Mouse (Mus musculus): ENCODE data around the gene Nfib. TPM values are rescaled to one million over a fixed set of nuclear protein-coding genes. Genes with fewer than 3 reads are reported as not detected.
A peak's percentile ranks its signal among the peaks of the same experiment; 100 is the strongest.

Nfib gene
- polyA plus RNA-seq, 1 experiment = 69.3 TPM

GRCm38 (mm10) chr4:82605034-82605784 lies 100.3 kb downstream of the Nfib start:
- DNase-seq (ENCODE audit: low read depth) = peak; percentile 78
- TF ChIP-seq POLR2A (IDR thresholded peaks at IDR 0.05; ENCODE audit: borderline replicate concordance, extremely low read depth, insufficient read depth, insufficient read length, poor library complexity, severe bottlenecking) = no peak
- no peak for TF ChIP-seq CTCF (IDR thresholded peaks at IDR 0.05; ENCODE audit: borderline replicate concordance, extremely low read depth, insufficient read depth, insufficient read length)

DNA sequence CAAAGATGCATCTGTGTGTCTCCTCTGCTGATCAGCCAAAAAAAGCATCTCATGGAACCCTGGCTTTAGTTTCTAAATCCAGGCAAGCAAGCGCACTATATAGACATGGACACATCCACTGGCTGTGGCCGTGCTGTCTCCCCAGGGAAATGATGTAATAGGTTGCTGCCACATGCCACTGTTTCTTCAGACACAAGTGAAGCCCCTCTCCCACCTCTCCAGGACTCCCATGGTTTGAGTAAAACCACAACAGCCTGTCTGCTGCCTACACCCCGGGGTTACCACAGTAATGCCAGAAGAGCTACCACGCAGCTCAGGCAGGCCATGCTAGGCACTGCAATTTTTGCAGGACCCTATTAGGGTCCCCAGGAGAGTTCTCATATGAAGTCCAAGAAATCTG lies 101.0 kb downstream of the Nfib start:
- TF ChIP-seq CTCF (IDR thresholded peaks at IDR 0.05; ENCODE audit: borderline replicate concordance, extremely low read depth, insufficient read depth, insufficient read length) (no peak), POLR2A (IDR thresholded peaks at IDR 0.05; ENCODE audit: borderline replicate concordance, extremely low read depth, insufficient read depth, insufficient read length, poor library complexity, severe bottlenecking) (no peak)
- no peak for DNase-seq (ENCODE audit: low read depth)

DNA sequence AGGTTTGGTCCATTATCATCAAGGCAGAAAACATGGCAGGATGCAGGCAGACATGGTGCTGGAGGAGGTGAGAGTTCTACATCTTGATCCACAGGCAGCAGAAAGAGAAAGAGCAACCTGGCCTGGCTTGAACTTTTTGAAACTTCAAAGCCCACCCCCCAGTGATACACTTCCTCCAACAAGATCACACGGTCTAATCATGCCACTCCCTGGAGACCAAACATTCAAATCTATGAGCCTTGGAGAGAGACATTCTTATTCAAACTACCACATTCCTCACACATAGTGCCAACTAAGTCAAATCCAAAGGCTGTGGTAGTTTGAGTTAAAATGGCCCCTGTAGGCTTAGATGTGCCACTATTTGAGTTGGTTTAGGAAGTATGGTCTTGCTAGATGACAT lies 104.9 kb downstream of the Nfib start:
- no peak for TF ChIP-seq POLR2A (IDR thresholded peaks at IDR 0.05; ENCODE audit: borderline replicate concordance, extremely low read depth, insufficient read depth, insufficient read length, poor library complexity, severe bottlenecking)
- TF ChIP-seq CTCF (IDR thresholded peaks at IDR 0.05; ENCODE audit: borderline replicate concordance, extremely low read depth, insufficient read depth, insufficient read length) = no peak

GRCm38 (mm10) chr4:82598436-82598835 lies 107.1 kb downstream of the Nfib start:
- TF ChIP-seq CTCF (IDR thresholded peaks at IDR 0.05; ENCODE audit: borderline replicate concordance, extremely low read depth, insufficient read depth, insufficient read length) (no peak), POLR2A (IDR thresholded peaks at IDR 0.05; ENCODE audit: borderline replicate concordance, extremely low read depth, insufficient read depth, insufficient read length, poor library complexity, severe bottlenecking) (no peak)
- no peak for DNase-seq (ENCODE audit: low read depth)

More for the DNA sequence above, 104.9 kb downstream of the Nfib start:
- DNase-seq (ENCODE audit: low read depth) = no peak

DNA sequence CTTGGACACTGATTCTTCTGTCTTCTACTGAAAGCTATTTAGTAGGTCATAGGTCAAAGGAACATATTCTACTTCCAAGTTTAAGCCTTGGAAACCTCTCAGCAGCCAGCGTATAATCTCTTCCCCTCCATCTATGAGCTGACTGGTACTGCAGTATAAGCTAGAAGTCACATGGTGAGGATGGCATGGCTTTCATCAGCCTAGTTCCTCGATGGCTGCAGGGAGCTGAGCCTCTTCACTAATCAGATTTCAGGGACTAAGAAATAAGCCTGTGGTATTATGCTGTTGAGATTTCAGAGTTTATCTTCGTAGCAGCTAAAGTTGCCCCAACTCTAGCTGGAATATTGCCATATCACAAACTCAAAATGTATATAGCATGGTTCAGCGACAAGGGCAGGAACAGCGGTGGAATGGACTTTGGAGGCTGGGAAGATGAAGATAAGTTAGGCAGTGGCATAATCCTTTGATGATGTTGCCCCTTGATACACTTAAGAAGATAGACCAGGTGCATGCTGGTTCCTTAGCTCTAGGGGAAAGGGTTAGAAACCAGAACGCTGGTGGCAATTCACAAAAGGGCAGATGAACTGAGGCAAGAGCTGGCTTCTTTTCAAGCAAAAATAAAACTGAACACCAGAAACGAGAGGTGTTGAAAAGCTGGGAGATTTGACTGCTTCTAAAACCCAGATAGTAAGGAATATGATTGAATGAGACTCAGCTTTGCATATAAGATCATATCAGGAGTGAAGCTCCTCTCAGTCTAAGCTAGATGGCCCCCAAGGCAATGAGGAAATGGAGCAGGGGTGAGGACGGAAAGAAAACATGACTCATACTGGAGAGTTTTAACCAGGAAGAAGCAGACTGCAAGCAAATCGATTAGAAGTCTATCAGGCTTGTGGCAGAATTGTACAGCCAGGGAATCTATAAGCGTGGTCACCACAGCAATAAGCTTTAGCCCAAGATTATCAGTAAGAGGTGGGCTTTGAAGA lies 111.6 kb downstream of the Nfib start:
- TF ChIP-seq CTCF (IDR thresholded peaks at IDR 0.05; ENCODE audit: borderline replicate concordance, extremely low read depth, insufficient read depth, insufficient read length) = no peak
- no peak for TF ChIP-seq POLR2A (IDR thresholded peaks at IDR 0.05; ENCODE audit: borderline replicate concordance, extremely low read depth, insufficient read depth, insufficient read length, poor library complexity, severe bottlenecking)
- DNase-seq (ENCODE audit: low read depth) = no peak

DNA sequence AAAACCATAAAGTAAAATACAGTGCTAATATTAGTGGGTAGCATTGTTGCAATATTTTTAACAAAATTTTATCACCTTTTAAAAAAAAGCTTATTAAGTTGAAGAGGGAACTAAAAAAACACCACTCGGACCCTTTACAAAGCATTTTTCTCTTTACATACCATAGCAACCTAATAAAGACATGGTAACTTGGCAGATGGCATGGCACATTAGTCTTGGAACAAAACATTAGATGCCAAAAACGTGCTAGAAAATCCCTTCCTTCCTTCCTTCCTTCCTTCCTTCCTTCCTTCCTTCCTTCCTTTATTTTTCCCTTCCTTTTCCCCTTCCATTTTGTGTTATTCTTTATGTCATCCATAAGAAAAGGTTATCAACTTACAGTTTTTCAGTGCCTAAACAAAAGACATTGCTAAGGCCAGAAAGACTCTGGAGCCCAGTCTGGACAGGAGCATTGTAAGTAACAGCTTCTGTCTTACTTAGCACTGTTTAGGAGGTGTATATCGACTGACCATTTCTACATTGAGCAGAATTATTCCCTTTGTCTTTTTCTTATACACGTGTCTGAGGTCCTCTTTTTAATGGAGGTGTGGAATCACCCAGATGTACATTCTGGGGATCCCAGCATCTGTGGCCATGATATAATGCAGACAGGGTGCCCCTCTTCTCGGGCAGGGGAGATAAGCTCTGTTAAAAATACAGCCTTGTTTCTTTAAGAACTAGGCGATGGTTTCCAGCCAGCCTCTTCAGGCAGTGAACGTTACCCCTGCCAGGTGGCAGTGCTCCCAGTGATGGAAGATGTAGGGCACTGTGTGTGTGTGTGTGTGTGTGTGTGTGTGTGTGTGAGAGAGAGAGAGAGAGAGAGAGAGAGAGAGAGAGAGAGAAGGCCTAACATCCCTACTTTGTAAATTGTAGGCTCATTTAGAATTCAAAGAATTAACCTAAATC lies 113.2 kb downstream of the Nfib start:
- TF ChIP-seq CTCF (IDR thresholded peaks at IDR 0.05; ENCODE audit: borderline replicate concordance, extremely low read depth, insufficient read depth, insufficient read length) = no peak
- no peak for TF ChIP-seq POLR2A (IDR thresholded peaks at IDR 0.05; ENCODE audit: borderline replicate concordance, extremely low read depth, insufficient read depth, insufficient read length, poor library complexity, severe bottlenecking)
- peak; percentile 95 for DNase-seq (ENCODE audit: low read depth)

DNA sequence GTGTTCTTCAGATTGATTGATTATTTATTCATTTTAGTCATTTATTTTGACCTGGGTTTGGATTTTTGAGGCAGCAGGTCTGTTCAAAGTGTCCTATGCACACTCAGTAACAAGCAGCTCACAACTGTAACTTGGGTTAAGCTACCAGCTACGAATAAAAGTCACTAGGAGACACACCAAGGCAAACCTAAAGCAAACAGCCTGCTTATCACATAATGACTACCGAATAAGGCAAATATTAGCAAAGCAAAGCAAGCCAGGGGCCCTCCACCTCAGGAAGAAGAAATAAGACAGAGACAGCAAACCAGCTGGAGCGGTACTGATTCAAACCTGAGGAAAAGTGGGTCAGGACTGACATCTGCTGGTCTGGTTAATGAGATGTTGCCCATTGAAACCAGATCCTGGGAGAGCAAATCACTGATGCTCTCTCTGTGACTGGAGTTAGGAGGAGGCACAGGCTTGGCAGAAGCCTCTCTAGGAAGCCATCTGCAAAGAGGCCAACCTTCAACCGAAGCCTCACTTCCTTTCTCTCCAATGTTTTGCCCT lies 116.1 kb downstream of the Nfib start:
- peak; percentile 91 for DNase-seq (ENCODE audit: low read depth)
- TF ChIP-seq POLR2A (IDR thresholded peaks at IDR 0.05; ENCODE audit: borderline replicate concordance, extremely low read depth, insufficient read depth, insufficient read length, poor library complexity, severe bottlenecking) = no peak
- TF ChIP-seq CTCF (IDR thresholded peaks at IDR 0.05; ENCODE audit: borderline replicate concordance, extremely low read depth, insufficient read depth, insufficient read length) = peak; percentile 63; the same call in 1 of the 2 replicates

DNA sequence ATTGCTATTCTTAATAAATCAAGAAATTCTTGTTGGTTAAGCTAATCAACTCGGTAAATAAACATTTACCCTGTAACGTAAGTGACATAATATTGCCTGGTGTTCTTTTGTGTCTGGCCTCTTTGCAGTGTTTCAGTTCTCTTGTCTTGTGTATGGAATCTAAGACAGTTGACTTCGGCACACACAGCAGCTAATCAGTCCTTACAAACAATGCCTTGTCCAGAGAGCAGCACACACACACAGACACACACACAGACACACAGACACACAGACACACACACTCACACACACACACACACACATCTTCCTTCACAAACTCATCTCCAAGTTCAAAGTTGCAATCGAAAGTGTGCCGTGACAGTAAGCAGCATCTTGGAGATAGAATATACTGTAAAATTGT lies 116.8 kb downstream of the Nfib start:
- TF ChIP-seq CTCF (IDR thresholded peaks at IDR 0.05; ENCODE audit: borderline replicate concordance, extremely low read depth, insufficient read depth, insufficient read length) (no peak), POLR2A (IDR thresholded peaks at IDR 0.05; ENCODE audit: borderline replicate concordance, extremely low read depth, insufficient read depth, insufficient read length, poor library complexity, severe bottlenecking) (no peak)
- peak; percentile 48 for DNase-seq (ENCODE audit: low read depth)

DNA sequence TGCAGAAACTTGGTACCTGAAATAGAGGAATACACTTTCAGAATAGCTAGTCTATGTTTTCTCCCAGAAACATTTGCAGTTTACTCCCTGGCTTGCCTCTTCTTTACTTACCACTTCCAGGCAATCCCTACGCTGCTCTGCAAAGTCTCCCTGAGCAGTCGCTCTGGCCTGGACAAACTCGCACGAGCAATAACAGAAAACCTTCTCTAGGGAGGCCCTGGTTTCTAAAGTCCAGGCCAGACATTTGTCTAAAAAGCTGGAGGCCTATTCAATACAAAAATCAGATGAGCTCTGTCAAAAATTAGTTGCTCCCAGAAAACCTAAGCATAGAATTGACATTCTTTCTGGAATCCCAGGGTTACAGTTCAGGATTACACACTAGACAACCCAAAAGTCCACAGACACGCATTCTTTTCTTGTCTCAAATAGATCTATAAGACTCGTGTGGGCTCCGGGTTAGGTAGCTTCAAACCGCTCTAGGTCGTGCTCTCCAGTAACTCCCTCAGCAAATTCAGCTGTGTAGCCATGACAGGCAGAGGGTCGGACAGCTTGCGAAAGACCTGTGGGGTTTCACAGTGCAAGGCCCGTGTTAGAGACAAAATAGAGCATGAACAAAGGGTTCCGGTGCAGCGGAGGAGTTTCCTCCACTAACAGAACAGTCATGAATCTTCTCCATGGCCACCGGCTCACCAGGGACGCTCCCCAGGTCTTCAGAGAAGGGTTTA lies 118.2 kb downstream of the Nfib start:
- peak; percentile 47 for DNase-seq (ENCODE audit: low read depth)

DNA sequence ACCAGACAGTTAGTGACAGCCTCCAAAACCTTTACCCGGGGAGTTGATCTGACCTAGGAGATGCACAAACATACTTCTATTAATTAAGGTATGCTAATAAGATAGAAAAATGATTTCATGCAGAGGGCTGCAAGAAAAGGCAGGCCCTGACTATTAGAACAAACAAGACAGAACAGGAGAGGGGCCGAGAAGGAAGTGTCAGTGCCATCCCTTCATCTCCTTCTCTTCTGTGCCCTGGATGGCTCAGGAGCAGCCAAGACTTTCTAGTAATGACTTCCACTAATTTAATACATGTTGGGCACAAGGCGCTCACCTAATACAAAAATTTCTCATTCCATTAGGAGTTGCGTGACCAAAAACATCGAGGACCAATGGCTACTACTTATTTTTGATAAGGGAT lies 118.9 kb downstream of the Nfib start:
- DNase-seq (ENCODE audit: low read depth) = peak; percentile 25
- TF ChIP-seq POLR2A (IDR thresholded peaks at IDR 0.05; ENCODE audit: borderline replicate concordance, extremely low read depth, insufficient read depth, insufficient read length, poor library complexity, severe bottlenecking) = no peak
- no peak for TF ChIP-seq CTCF (IDR thresholded peaks at IDR 0.05; ENCODE audit: borderline replicate concordance, extremely low read depth, insufficient read depth, insufficient read length)

More for the DNA sequence above, 118.2 kb downstream of the Nfib start:
- TF ChIP-seq CTCF (IDR thresholded peaks at IDR 0.05; ENCODE audit: borderline replicate concordance, extremely low read depth, insufficient read depth, insufficient read length) = no peak
- no peak for TF ChIP-seq POLR2A (IDR thresholded peaks at IDR 0.05; ENCODE audit: borderline replicate concordance, extremely low read depth, insufficient read depth, insufficient read length, poor library complexity, severe bottlenecking)
